Mouse (Mus musculus) A20 (cell line): Measurements from ENCODE around the gene Gm4177.
"Not testable (repeated sequence)": the region's sequence is repeated elsewhere in the genome, so short reads cannot be mapped to it uniquely, and the experiment has no call there.

ENCODE experiments used
- DNase-seq: peaks from one replicate; pipeline ENCODE4 v3.0.0-alpha.2; 2011; ENCODE audit warnings: low read depth, low spot score

The Gm4177 gene

DNA sequence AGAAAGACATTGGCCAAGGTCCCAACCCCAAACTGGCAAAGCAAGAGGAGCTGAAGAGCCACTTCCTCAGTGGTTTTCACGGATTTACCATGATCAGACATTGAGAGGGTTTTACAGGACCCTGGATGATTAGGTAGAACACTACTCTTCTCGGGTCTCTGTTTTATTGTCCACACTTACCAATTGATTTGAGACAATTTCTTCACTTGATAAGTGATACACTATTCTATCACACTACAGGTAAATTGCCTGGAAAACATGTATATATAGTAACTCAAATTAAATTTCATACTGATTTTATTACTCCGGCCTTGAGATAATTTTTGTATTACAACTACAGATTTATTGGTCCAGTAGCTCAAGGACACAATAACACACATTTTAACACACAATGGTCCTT lies at the start of gene Gm4177:
Gm4177 (minus strand) TSS at position 101 of the 400 bp plus-strand sequence.
- DNase-seq = not testable (repeated sequence)

GRCm38 (mm10) chr7:21844167-21844566 lies 47.6 kb upstream of the Gm4177 start, which contains the start of gene Gm5725:
Gene Gm5725, minus strand, starts transcription at chr7:21844267.
- DNase-seq = not testable (repeated sequence)

DNA sequence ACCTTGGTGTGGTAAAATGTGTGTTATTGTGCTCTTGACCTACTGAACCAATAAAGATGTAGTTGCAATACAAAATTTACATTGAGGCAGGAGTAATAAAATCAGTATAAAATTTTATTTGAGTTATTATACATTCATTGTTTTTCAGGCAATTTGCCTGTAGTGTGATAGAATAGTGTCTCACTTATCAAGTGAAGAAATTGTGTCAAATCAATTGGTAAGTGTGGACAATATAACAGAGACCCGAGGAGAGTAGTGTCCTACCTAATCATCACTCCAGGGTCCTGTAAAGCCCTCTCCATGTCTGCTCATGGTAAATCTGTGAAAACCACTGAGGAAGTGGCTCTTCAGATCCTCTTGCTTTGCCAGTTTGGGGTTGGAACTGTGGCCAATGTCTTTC lies 35.5 kb upstream of the Gm4177 start, which contains the start of gene Vmn1r135:
Vmn1r135 (plus strand) TSS at position 301 of the 400 bp plus-strand sequence.
- not testable (repeated sequence) for DNase-seq

- DNase-seq = not testable (repeated sequence)
Measured at GRCm38 (mm10) chr7:21761375-21761774, 35.2 kb downstream of the Gm4177 start, which contains the start of gene Gm4175. Gene Gm4175, minus strand, starts transcription at chr7:21761475.
